Mouse (Mus musculus): ENCODE measurements around the gene Olfr221.
A peak's percentile ranks its signal among the peaks of the same experiment; 100 is the strongest.

Gene Olfr221

GRCm38 (mm10) chr14:52019590-52020340 lies 22.5 kb downstream of the Olfr221 start:
- DNase-seq (ENCODE audit: low read depth, low spot score) = peak; percentile 96

GRCm38 (mm10) chr14:52019051-52019589 lies 23.1 kb downstream of the Olfr221 start:
- DNase-seq (ENCODE audit: low read depth, low spot score) = no peak

- DNase-seq (ENCODE audit: low read depth, low spot score) = no peak
These were observed 23.8 kb downstream of the Olfr221 start for GRCm38 (mm10) chr14:52018248-52019050.

- no peak for DNase-seq (ENCODE audit: low read depth, low spot score)
These were observed 24.6 kb downstream of the Olfr221 start for GRCm38 (mm10) chr14:52017662-52018061.

GRCm38 (mm10) chr14:52016625-52017405 lies 25.4 kb downstream of the Olfr221 start:
- DNase-seq (ENCODE audit: low read depth, low spot score) = no peak

GRCm38 (mm10) chr14:52015445-52016100 lies 26.7 kb downstream of the Olfr221 start, which contains the start of gene Tmem253:
Gene Tmem253 (plus strand): TSS chr14:52015658.
- no peak for DNase-seq (ENCODE audit: low read depth, low spot score)

GRCm38 (mm10) chr14:52014761-52015311 lies 27.4 kb downstream of the Olfr221 start:
- DNase-seq (ENCODE audit: low read depth, low spot score) = peak; percentile 65

GRCm38 (mm10) chr14:52014271-52014760 lies 27.9 kb downstream of the Olfr221 start:
- no peak for DNase-seq (ENCODE audit: low read depth, low spot score)

- DNase-seq (ENCODE audit: low read depth, low spot score) = peak; percentile 56
These were observed 28.5 kb downstream of the Olfr221 start for GRCm38 (mm10) chr14:52013771-52014219.

GRCm38 (mm10) chr14:52013021-52013610 lies 29.1 kb downstream of the Olfr221 start:
- DNase-seq (ENCODE audit: low read depth, low spot score) = no peak

GRCm38 (mm10) chr14:52012553-52012952 lies 29.7 kb downstream of the Olfr221 start:
- DNase-seq (ENCODE audit: low read depth, low spot score) = no peak

- no peak for DNase-seq (ENCODE audit: low read depth, low spot score)
These were observed 30.2 kb downstream of the Olfr221 start for GRCm38 (mm10) chr14:52012085-52012484.

GRCm38 (mm10) chr14:52011683-52012082 lies 30.6 kb downstream of the Olfr221 start:
- no peak for DNase-seq (ENCODE audit: low read depth, low spot score)

- no peak for DNase-seq (ENCODE audit: low read depth, low spot score)
These were observed 31.7 kb downstream of the Olfr221 start for GRCm38 (mm10) chr14:52010446-52011111.

- no peak for DNase-seq (ENCODE audit: low read depth, low spot score)
These were observed 32.4 kb downstream of the Olfr221 start for GRCm38 (mm10) chr14:52009841-52010240.

- DNase-seq (ENCODE audit: low read depth, low spot score) = no peak
These were observed 32.9 kb downstream of the Olfr221 start for GRCm38 (mm10) chr14:52009361-52009760.

- peak; percentile 91 for DNase-seq (ENCODE audit: low read depth, low spot score)
These were observed 33.7 kb downstream of the Olfr221 start for GRCm38 (mm10) chr14:52008321-52009203.

- no peak for DNase-seq (ENCODE audit: low read depth, low spot score)
These were observed 35.5 kb downstream of the Olfr221 start for GRCm38 (mm10) chr14:52006771-52007170.

All from CD4-positive helper T cell, adult 2 months (primary cell).